Mouse (Mus musculus) heart, embryonic 15.5 days (tissue): ENCODE measurements around the gene Zfp867. TPM values are rescaled to one million over a fixed set of nuclear protein-coding genes. Genes with fewer than 3 reads are reported as not detected.
A peak's percentile ranks its signal among the peaks of the same experiment; 100 is the strongest.

Experiments
- ATAC-seq: fragments of 200-750 bp; cut with Nextera tagmentation; replicated peaks from 2 replicates; pipeline ENCODE4 v1.8.0; 2017; ENCODE audit warnings: low read depth, moderate TSS enrichment; ENCODE audit not compliant: insufficient number of reproducible peaks, insufficient read depth, low FRiP score
- H3K27ac ChIP-seq: fragments of 300-500 bp; sonication (generic); 2 replicates; pipeline ENCODE4 v1.5.1; 2015; ENCODE audit warnings: mild to moderate bottlenecking, inconsistent platforms
- H3K27me3 ChIP-seq: fragments of 300-500 bp; sonication (generic); 2 replicates; pipeline ENCODE4 v1.6.1; 2015; ENCODE audit warnings: inconsistent platforms
- H3K36me3 ChIP-seq: fragments of 300-500 bp; sonication (generic); 2 replicates; pipeline ENCODE4 v1.6.1; 2015; ENCODE audit warnings: mild to moderate bottlenecking, inconsistent platforms
- H3K4me1 ChIP-seq: fragments of 300-500 bp; sonication (generic); replicated peaks from 2 replicates; pipeline ENCODE4 v1.6.1; 2015; ENCODE audit warnings: inconsistent platforms
- H3K4me2 ChIP-seq: fragments of 300-500 bp; sonication (generic); 2 replicates; pipeline ENCODE4 v1.6.1; 2015; ENCODE audit warnings: inconsistent platforms, mild to moderate bottlenecking, moderate library complexity
- H3K4me3 ChIP-seq: fragments of 300-500 bp; sonication (generic); 2 replicates; pipeline ENCODE4 v1.5.1; 2015; ENCODE audit warnings: mild to moderate bottlenecking, inconsistent platforms
- H3K9ac ChIP-seq: fragments of 300-500 bp; sonication (generic); 2 replicates; pipeline ENCODE4 v1.6.1; 2015; ENCODE audit warnings: mild to moderate bottlenecking, inconsistent platforms
- H3K9me3 ChIP-seq: fragments of 300-500 bp; sonication (generic); replicated peaks from 2 replicates; pipeline ENCODE4 v1.6.1; 2016; ENCODE audit warnings: inconsistent platforms
- WGBS: fragments of 180-500 bp; shearing (Covaris S2); methylation state at CpG from one replicate; pipeline ENCODE4 v1.1.7; 2015; ENCODE audit warnings: mixed read lengths; 5-methylcytosine and 5-hydroxymethylcytosine counted together
- polyA plus RNA-seq: library from polyadenylated mRNA; unstranded; fragments of >200 nt; fragmentation: Nextera tagmentation; extraction: Ambion mirVana; gene quantifications from 2 replicates; pipeline ENCODE4 v1.2.1, GENCODE M21; 2015

The Zfp867 gene
- polyA plus RNA-seq: 5.9 and 6.9 TPM in 2 replicates

DNA sequence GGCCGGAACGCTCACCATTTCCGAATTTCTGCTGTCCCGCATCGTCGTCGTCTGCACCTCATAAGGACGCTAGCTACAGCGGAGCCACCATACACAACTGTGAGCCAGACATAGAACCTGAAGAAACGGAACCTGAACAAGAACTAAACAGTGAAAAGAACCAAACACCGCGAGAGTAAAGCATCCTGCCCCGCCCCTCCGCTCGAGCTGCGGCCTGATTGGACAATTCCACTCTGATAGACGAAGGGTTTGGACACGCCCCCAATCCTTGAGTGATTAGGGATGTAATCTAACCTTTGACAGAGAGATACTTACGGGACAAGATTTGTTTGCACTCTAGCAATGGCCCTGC lies at the start of gene Zfp867:
Gene Zfp867 (minus strand): TSS at position 149 of the 352 bp plus-strand sequence.
- H3K4me2 ChIP-seq: peak within 1 kb of the TSS; percentile 90
- peak; percentile 84 for ATAC-seq
- H3K4me3 ChIP-seq: peak within 1 kb of the TSS; percentile 72
- H3K27me3 ChIP-seq: 0 out of 2 replicates have a peak, but pooled peaks cover 2% of the 10 kb centered on the region
- H3K9me3 ChIP-seq: no peaks in the 10 kb centered on the region
- under 1% methylated on average over 19 of the region's 19 CpGs for WGBS
- peak within 1 kb of the TSS; percentile 96 for H3K9ac ChIP-seq
- H3K27ac ChIP-seq: peak within 1 kb of the TSS; percentile 77
- peaks cover 16% of the 10 kb centered on the region for H3K4me1 ChIP-seq
- H3K36me3 ChIP-seq: no peaks in the 10 kb centered on the region

- Histone ChIP-seq H3K4me2 (no peak overlapping the region), H3K27me3 (no peaks in the 10 kb centered on the region), H3K27ac (no peak overlapping the region), H3K9ac (no peak overlapping the region), H3K36me3 (no peaks in the 10 kb centered on the region), H3K9me3 (no peaks in the 10 kb centered on the region), H3K4me3 (no peak overlapping the region), H3K4me1 (peaks cover 8% of the 10 kb centered on the region)
- 61% methylated on average over 6 of the region's 6 CpGs for WGBS
- ATAC-seq: no peak
These were observed 47.6 kb upstream of the Zfp867 start for GRCm38 (mm10) chr11:59519741-59520495.

DNA sequence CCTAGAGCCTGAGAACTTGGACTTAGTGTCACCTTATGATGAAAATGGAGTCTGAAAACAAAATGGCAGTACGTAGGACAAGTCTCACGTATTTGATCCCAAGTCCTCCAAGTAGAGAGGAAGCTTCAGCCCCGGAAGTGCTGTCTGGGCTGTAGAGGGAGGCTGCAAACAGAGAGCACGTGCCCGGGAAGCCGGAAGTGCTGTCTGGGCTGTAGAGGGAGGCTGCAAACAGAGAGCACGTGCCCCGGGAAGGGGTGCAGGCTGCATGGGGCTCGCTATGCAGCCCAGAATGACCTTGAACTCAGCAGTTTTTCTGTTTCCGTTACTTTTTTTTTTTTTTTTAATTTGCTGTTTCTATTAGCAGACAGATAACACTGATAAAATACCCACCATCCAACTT lies 46.0 kb upstream of the Zfp867 start:
- H3K4me2 ChIP-seq: no peak overlapping the region
- H3K9ac ChIP-seq: no peak overlapping the region
- H3K27me3 ChIP-seq: no peaks in the 10 kb centered on the region
- no peak overlapping the region for H3K4me3 ChIP-seq
- no peaks in the 10 kb centered on the region for H3K9me3 ChIP-seq
- ATAC-seq: no peak
- no peaks in the 10 kb centered on the region for H3K36me3 ChIP-seq
- H3K27ac ChIP-seq: no peak overlapping the region
- H3K4me1 ChIP-seq: peaks cover 11% of the 10 kb centered on the region
- WGBS: 53% methylated on average over 10 of the region's 10 CpGs

DNA sequence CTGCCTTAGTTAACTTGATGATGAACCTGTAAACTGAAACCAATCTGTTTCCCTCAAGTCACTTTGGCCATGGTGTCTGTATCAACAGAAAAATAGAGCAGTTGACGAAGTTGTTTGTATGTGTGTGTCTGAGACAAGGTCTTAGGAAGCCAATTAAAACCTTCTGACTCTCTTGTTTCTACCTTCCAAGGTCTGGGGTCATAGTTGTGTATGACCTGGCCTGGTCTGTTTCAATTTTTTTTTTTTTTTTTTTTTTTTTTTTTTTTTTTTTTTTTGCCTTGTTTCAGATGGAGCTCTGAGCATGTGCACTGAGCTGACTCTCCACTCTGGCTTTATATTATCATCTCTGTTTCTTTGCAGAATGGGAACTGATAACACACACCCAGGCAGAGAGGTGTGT lies 45.2 kb upstream of the Zfp867 start:
- H3K4me1 ChIP-seq: peaks cover 11% of the 10 kb centered on the region
- ATAC-seq: no peak
- H3K36me3 ChIP-seq: no peaks in the 10 kb centered on the region
- H3K4me2 ChIP-seq: no peak overlapping the region
- no peak overlapping the region for H3K27ac ChIP-seq
- no peak overlapping the region for H3K4me3 ChIP-seq
- no peaks in the 10 kb centered on the region for H3K9me3 ChIP-seq
- no peak overlapping the region for H3K9ac ChIP-seq
- H3K27me3 ChIP-seq: no peaks in the 10 kb centered on the region
- WGBS: 85% methylated on average over 1 of the region's 1 CpGs

GRCm38 (mm10) chr11:59514789-59515188 lies 42.5 kb upstream of the Zfp867 start:
- no peaks in the 10 kb centered on the region for H3K27me3 ChIP-seq
- peak overlapping the region; percentile 61 for H3K27ac ChIP-seq
- no peak overlapping the region for H3K4me3 ChIP-seq
- no peaks in the 10 kb centered on the region for H3K9me3 ChIP-seq
- H3K9ac ChIP-seq: no peak overlapping the region
- no peak overlapping the region for H3K4me2 ChIP-seq
- peaks cover 8% of the 10 kb centered on the region for H3K4me1 ChIP-seq
- 50% methylated on average over 3 of the region's 3 CpGs for WGBS
- ATAC-seq: no peak
- peaks cover 11% of the 10 kb centered on the region for H3K36me3 ChIP-seq

DNA sequence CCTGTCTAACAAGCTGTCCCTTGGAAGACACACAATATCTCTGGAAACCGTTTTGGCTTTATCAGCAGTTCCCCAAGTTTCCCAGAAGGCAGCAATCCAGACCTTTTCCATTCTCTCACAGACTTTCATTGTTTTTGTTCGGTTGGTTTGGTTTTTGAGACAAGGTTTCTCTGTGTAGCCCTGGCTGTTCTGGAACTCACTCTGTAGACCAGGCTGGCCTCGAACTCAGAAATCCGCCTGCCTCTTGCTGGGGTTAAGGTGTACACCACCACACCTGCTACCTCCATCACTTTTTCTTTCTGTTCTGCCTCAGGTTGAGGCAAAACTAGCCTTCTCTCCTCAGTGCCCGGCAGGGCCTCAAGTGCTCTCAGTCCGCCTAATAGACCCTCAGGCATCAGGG lies 42.1 kb upstream of the Zfp867 start:
- WGBS: 59% methylated on average over 6 of the region's 6 CpGs
- H3K4me3 ChIP-seq: no peak overlapping the region
- no peak overlapping the region for H3K9ac ChIP-seq
- ATAC-seq: no peak
- H3K4me2 ChIP-seq: no peak overlapping the region
- H3K27ac ChIP-seq: peak overlapping the region; percentile 61
- no peaks in the 10 kb centered on the region for H3K27me3 ChIP-seq
- H3K36me3 ChIP-seq: peaks cover 11% of the 10 kb centered on the region
- H3K4me1 ChIP-seq: peaks cover 5% of the 10 kb centered on the region
- H3K9me3 ChIP-seq: no peaks in the 10 kb centered on the region

DNA sequence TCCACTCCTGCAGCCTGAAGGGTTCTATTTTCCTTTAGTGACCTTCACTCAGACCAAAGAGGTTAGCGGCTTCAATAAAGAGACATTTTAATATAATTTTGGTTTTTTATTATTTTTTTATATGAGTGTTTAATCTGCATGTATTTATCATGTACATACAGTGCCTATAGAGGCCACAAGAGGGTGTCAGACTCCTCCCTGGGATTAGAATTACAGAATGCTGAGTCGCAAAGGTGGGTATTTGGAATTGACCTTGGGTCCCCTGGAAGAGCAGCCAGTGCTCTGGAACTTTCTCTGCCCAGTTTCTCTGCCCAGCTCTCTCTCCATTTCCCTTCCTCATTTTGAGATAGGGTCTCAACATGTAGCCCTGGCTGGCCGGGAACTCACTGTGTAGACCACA lies 41.3 kb upstream of the Zfp867 start:
- Histone ChIP-seq H3K4me3 (no peak overlapping the region), H3K27me3 (no peaks in the 10 kb centered on the region), H3K9me3 (no peaks in the 10 kb centered on the region), H3K27ac (peak overlapping the region; percentile 61; the same call in 1 of the 2 replicates), H3K9ac (no peak overlapping the region), H3K36me3 (peaks cover 11% of the 10 kb centered on the region), H3K4me1 (peaks cover 5% of the 10 kb centered on the region), H3K4me2 (no peak overlapping the region)
- 73% methylated on average over 3 of the region's 3 CpGs for WGBS
- no peak for ATAC-seq

DNA sequence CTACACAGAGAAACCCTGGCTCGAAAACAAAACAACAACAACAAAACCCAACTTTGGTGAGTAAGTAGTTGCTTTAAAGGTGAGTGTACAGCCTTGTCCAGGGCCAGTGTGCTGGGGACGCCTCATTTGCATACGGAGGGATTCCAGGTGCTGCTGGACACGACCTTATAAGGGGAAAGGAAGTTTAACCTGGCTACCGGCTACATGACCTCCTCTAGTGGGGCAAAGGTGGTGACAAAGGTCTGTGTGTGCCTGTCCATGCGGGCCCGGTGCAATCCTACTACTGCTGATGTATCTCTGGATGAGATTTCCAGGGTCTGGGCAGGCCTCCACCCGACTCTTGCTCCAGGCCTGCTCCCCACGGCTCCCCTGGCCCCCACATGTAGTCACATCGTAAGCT lies 40.5 kb upstream of the Zfp867 start:
- H3K4me1 ChIP-seq: peaks cover 3% of the 10 kb centered on the region; the same call in 1 of the 2 replicates
- WGBS: 83% methylated on average over 10 of the region's 10 CpGs
- H3K4me2 ChIP-seq: no peak overlapping the region
- no peak overlapping the region for H3K9ac ChIP-seq
- H3K36me3 ChIP-seq: peaks cover 11% of the 10 kb centered on the region
- no peak overlapping the region for H3K27ac ChIP-seq
- no peaks in the 10 kb centered on the region for H3K9me3 ChIP-seq
- ATAC-seq: no peak
- no peak overlapping the region for H3K4me3 ChIP-seq
- H3K27me3 ChIP-seq: no peaks in the 10 kb centered on the region

- H3K4me3 ChIP-seq: no peak overlapping the region
- H3K4me2 ChIP-seq: no peak overlapping the region
- ATAC-seq: no peak
- H3K4me1 ChIP-seq: peaks cover 12% of the 10 kb centered on the region
- H3K9ac ChIP-seq: no peak overlapping the region
- WGBS: 58% methylated on average over 1 of the region's 1 CpGs
- no peaks in the 10 kb centered on the region for H3K27me3 ChIP-seq
- no peak overlapping the region for H3K27ac ChIP-seq
- H3K36me3 ChIP-seq: peaks cover 11% of the 10 kb centered on the region
- no peaks in the 10 kb centered on the region for H3K9me3 ChIP-seq
These were observed 39.3 kb upstream of the Zfp867 start for GRCm38 (mm10) chr11:59511558-59511957.

DNA sequence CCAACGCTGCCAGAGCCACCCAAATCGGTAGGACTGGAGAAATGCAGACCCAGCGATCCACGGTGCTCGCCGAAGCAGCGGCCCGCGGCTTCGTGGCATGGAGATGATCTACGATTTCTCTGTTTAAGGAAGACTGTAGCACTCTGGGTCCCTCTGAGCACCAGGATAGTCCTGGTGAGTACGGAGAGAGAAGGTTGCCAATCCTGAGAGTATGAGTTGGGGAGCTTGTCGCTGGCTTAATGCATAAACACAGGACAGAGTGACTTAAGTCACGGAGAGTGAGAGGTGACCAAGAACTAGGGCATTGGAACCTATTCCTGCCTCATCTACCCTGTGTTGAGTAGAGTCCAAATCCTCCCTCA lies 34.4 kb upstream of the Zfp867 start:
- H3K4me1 ChIP-seq: peaks cover 19% of the 10 kb centered on the region
- peak overlapping the region; percentile 89 for H3K4me3 ChIP-seq
- H3K9me3 ChIP-seq: no peaks in the 10 kb centered on the region
- H3K4me2 ChIP-seq: peak overlapping the region; percentile 84
- ATAC-seq: peak; percentile 12; the same call in 1 of the 2 replicates
- peaks cover 38% of the 10 kb centered on the region for H3K36me3 ChIP-seq
- H3K27me3 ChIP-seq: no peaks in the 10 kb centered on the region
- peak overlapping the region; percentile 97 for H3K27ac ChIP-seq
- peak overlapping the region; percentile 90 for H3K9ac ChIP-seq
- 1% methylated on average over 14 of the region's 14 CpGs for WGBS

DNA sequence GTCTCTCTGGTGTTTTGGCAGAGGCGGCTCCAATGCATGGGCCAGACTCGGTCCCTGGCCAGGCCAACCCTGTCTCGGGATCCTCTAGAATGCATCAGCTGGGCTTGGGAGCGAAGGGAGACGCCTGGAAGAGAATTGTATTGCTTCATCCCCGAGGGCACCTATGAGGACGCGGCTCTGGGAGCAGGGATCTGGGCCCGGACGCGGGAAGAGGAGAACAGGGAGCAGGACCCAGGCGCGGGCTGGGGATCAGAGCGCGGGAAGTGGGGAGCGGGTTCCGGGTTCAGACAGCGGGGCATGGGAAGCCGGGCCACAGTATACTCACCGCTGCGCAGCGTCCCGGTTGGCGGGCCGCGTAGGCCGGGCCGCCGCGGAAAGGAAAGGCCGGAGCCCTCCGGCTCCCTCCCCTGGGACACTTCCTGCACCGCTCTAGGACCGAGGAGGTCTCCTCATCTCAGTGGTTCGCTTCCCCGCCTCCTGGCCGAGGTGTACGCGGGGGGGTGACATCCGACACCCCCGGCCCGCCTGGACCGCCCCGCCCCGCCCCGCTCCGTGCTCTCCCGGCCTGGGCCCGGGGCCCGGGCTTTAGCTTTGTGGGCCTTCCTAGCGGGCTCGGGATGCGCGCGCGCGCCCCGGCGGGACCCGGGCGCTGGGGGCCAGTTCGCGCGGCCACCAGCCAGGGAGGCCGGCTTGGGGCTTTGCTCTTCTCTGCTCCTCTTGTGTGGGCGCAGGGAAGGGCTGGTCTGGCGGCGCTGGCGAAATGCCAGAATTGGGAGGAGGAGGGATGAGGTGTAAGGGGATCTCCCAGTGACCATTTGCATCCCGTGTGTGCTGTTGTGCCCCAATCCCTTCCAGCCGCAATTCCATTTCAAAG lies 33.8 kb upstream of the Zfp867 start:
- H3K27ac ChIP-seq: peak overlapping the region; percentile 97
- peak; percentile 96 for ATAC-seq
- H3K36me3 ChIP-seq: peaks cover 40% of the 10 kb centered on the region
- no peaks in the 10 kb centered on the region for H3K9me3 ChIP-seq
- no peaks in the 10 kb centered on the region for H3K27me3 ChIP-seq
- peak overlapping the region; percentile 90 for H3K9ac ChIP-seq
- H3K4me3 ChIP-seq: peak overlapping the region; percentile 89
- WGBS: under 1% methylated on average over 61 of the region's 71 CpGs
- peaks cover 19% of the 10 kb centered on the region for H3K4me1 ChIP-seq
- H3K4me2 ChIP-seq: peak overlapping the region; percentile 84
